Mouse (Mus musculus) limb, embryonic 11.5 days (tissue): ENCODE measurements around the gene Sema3f. TPM values are rescaled to one million over a fixed set of nuclear protein-coding genes. Genes with fewer than 3 reads are reported as not detected.

Source experiments
- ATAC-seq: fragments of 200-750 bp; cut with Nextera tagmentation; 2 replicates; pipeline ENCODE4 v1.8.0; 2017; ENCODE audit warnings: low read depth; ENCODE audit not compliant: insufficient number of reproducible peaks, low FRiP score, low TSS enrichment
- DNase-seq: peaks from one replicate; pipeline ENCODE4 v3.0.0-alpha.2; 2015; ENCODE audit warnings: low spot score
- H3K27ac ChIP-seq: fragments of 300-500 bp; sonication (generic); replicated peaks from 2 replicates; pipeline ENCODE4 v1.5.1; 2014; ENCODE audit warnings: low read depth, mild to moderate bottlenecking, low read length
- H3K27me3 ChIP-seq: fragments of 300-500 bp; sonication (generic); 2 replicates; pipeline ENCODE4 v1.6.1; 2014; ENCODE audit warnings: mild to moderate bottlenecking, low read length, mixed read lengths; ENCODE audit not compliant: control insufficient read depth, insufficient read depth
- H3K36me3 ChIP-seq: fragments of 300-500 bp; sonication (generic); 2 replicates; pipeline ENCODE4 v1.6.1; 2014; ENCODE audit warnings: mild to moderate bottlenecking, low read length, moderate library complexity, mixed read lengths; ENCODE audit not compliant: control insufficient read depth, insufficient read depth
- H3K4me1 ChIP-seq: fragments of 300-500 bp; sonication (generic); 2 replicates; pipeline ENCODE4 v1.6.1; 2014; ENCODE audit warnings: low read length, mixed read lengths; ENCODE audit not compliant: control insufficient read depth, insufficient read depth
- H3K4me2 ChIP-seq: fragments of 300-500 bp; sonication (generic); 2 replicates; pipeline ENCODE4 v1.6.1; 2014; ENCODE audit warnings: low read depth, mild to moderate bottlenecking, moderate library complexity; ENCODE audit not compliant: severe bottlenecking
- H3K4me3 ChIP-seq: fragments of 300-500 bp; sonication (generic); 2 replicates; pipeline ENCODE4 v1.5.1; 2014; ENCODE audit warnings: low read depth, low read length
- H3K9ac ChIP-seq: fragments of 300-500 bp; sonication (generic); 2 replicates; pipeline ENCODE4 v1.6.1; 2014; ENCODE audit warnings: mild to moderate bottlenecking, low read length
- H3K9me3 ChIP-seq: fragments of 300-500 bp; sonication (generic); 2 replicates; pipeline ENCODE4 v1.6.1; 2016; ENCODE audit warnings: low read length; ENCODE audit not compliant: control insufficient read depth
- WGBS: fragments of 180-500 bp; shearing (Covaris S2); extraction: QIAGEN DNeasy Blood & Tissue Kit; methylation state at CpG from one replicate; pipeline ENCODE4 v1.1.7; 2014; 5-methylcytosine and 5-hydroxymethylcytosine counted together
- polyA plus RNA-seq: library from polyadenylated mRNA; unstranded; fragments of >200 nt; fragmentation: Nextera tagmentation; extraction: Ambion mirVana; gene quantifications from 2 replicates; pipeline ENCODE4 v1.2.1, GENCODE M21; 2014

The Sema3f gene
- polyA plus RNA-seq, 1 experiment from 2014 or later = 27.4 TPM

DNA sequence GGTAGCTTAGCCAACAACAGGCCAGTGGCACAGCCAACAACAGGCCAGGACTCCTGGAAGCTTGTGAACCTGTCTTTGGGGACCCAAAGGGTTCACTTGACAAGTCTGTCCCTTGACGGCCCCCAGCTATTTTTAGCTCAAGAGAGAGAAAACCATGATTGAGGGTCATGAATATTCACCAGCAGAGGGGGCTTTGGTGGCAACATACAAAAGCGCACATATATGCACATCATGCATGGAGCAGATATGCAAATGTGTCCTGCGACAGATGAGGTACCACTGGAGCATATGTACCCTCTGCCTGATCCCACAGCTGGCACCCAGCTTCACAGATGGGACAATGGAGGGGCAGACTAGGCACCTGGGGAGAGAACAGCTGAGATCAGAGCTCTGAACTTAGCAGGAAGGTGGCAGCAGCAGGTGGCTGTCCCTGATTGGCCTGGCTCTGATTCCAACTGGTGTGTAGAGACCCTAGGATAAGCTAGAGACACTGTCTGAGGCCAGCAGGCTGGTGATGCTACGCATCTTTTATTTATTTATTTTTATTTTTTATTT lies 16.8 kb downstream of the Sema3f start:
- ATAC-seq = no peak
- no peak for DNase-seq
- H3K27ac ChIP-seq = no peak overlapping the region
- H3K9me3 ChIP-seq = no peaks in the 10 kb centered on the region
- no peak overlapping the region for H3K4me2 ChIP-seq
- H3K4me3 ChIP-seq = no peak overlapping the region
- peaks cover 18% of the 10 kb centered on the region for H3K4me1 ChIP-seq
- H3K27me3 ChIP-seq = no peaks in the 10 kb centered on the region
- 88% methylated on average over 4 of the region's 4 CpGs for WGBS
- peaks cover 25% of the 10 kb centered on the region for H3K36me3 ChIP-seq
- no peak overlapping the region for H3K9ac ChIP-seq

GRCm38 (mm10) chr9:107692785-107693184 lies 17.5 kb downstream of the Sema3f start:
- H3K36me3 ChIP-seq = peaks cover 26% of the 10 kb centered on the region
- ATAC-seq (no peak), DNase-seq (no peak)
- no peak overlapping the region for H3K4me3 ChIP-seq
- WGBS = 70% methylated on average over 5 of the region's 5 CpGs
- no peak overlapping the region for H3K9ac ChIP-seq
- peaks cover 11% of the 10 kb centered on the region for H3K4me1 ChIP-seq
- no peaks in the 10 kb centered on the region for H3K9me3 ChIP-seq
- H3K27me3 ChIP-seq = no peaks in the 10 kb centered on the region
- no peak overlapping the region for H3K27ac ChIP-seq
- no peak overlapping the region for H3K4me2 ChIP-seq

- H3K4me3 ChIP-seq = no peak overlapping the region
- peaks cover 31% of the 10 kb centered on the region for H3K36me3 ChIP-seq
- no peaks in the 10 kb centered on the region for H3K4me1 ChIP-seq
- DNase-seq = no peak
- no peaks in the 10 kb centered on the region for H3K9me3 ChIP-seq
- ATAC-seq = no peak
- H3K27me3 ChIP-seq = no peaks in the 10 kb centered on the region
- no peak overlapping the region for H3K9ac ChIP-seq
- WGBS = 86% methylated on average over 8 of the region's 8 CpGs
- H3K4me2 ChIP-seq = no peak overlapping the region
- no peak overlapping the region for H3K27ac ChIP-seq
Measured at GRCm38 (mm10) chr9:107690391-107690790, 19.9 kb downstream of the Sema3f start.

DNA sequence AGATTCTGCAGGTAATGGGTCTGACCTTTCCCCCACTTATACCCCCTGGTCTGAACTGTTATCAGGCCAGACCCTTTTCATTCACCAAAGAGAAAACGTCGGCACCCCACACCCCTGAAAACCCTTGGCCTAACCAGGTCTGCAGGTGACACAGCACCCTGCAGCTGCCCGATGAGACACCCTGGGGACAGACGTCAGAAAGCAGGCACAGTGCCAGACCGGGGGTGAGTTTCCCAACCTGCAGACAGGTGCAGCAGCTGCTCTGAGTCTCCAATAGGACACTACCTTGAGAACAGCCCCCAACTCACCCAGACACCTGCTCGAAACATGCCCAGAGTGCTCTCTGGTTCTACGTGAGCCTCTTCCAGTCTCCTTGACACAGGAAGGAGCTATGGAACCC lies 21.3 kb downstream of the Sema3f start:
- Histone ChIP-seq H3K9me3 (no peaks in the 10 kb centered on the region), H3K4me2 (no peak overlapping the region), H3K4me3 (no peak overlapping the region), H3K27me3 (no peaks in the 10 kb centered on the region), H3K27ac (no peak overlapping the region), H3K4me1 (no peaks in the 10 kb centered on the region), H3K36me3 (peaks cover 31% of the 10 kb centered on the region), H3K9ac (no peak overlapping the region)
- 77% methylated on average over 7 of the region's 7 CpGs for WGBS
- no peak for DNase-seq
- ATAC-seq = no peak

DNA sequence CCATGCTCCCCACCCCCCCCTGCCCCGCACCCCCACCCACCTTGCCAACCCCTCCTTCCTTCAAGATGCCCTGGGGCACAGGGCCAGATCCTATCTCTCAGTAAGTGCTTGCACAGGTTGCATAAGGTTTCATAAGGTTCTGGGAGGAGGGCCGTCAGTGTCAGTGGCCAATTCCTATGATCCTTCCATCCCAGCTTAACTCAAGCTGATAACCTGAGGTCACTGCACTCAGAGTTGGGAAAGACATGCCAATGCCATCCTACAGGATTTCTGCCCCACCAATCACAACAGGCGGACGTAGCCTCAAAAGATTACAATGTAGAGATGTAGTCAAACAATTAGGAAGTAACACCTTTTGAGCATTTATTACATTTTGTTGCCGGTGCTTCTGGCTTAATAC lies 21.9 kb downstream of the Sema3f start:
- Histone ChIP-seq H3K9ac (no peak overlapping the region), H3K9me3 (no peaks in the 10 kb centered on the region), H3K27me3 (no peaks in the 10 kb centered on the region), H3K4me2 (no peak overlapping the region), H3K4me1 (no peaks in the 10 kb centered on the region), H3K36me3 (peaks cover 33% of the 10 kb centered on the region), H3K4me3 (no peak overlapping the region), H3K27ac (no peak overlapping the region)
- WGBS = 90% methylated on average over 5 of the region's 5 CpGs
- DNase-seq = no peak
- ATAC-seq = no peak

GRCm38 (mm10) chr9:107685231-107685981 lies 24.9 kb downstream of the Sema3f start:
- H3K27ac ChIP-seq = no peak overlapping the region
- WGBS = 36% methylated on average over 17 of the region's 17 CpGs

GRCm38 (mm10) chr9:107682405-107682804 lies 27.9 kb downstream of the Sema3f start:
- Histone ChIP-seq H3K4me2 (no peak overlapping the region), H3K4me3 (no peak overlapping the region), H3K9me3 (no peaks in the 10 kb centered on the region), H3K4me1 (no peaks in the 10 kb centered on the region), H3K36me3 (peaks cover 20% of the 10 kb centered on the region), H3K27me3 (peaks cover 2% of the 10 kb centered on the region), H3K9ac (no peak overlapping the region), H3K27ac (no peak overlapping the region)
- ATAC-seq = no peak
- DNase-seq = no peak
- 86% methylated on average over 20 of the region's 20 CpGs for WGBS

More at GRCm38 (mm10) chr9:107685231-107685981, 24.9 kb downstream of the Sema3f start:
- Histone ChIP-seq H3K36me3 (peaks cover 28% of the 10 kb centered on the region), H3K27me3 (no peaks in the 10 kb centered on the region), H3K9ac (no peak overlapping the region), H3K4me2 (no peak overlapping the region), H3K4me3 (no peak overlapping the region), H3K4me1 (no peaks in the 10 kb centered on the region), H3K9me3 (no peaks in the 10 kb centered on the region)
- DNase-seq (peak; percentile 81), ATAC-seq (no peak)

GRCm38 (mm10) chr9:107679501-107679900 lies 30.8 kb downstream of the Sema3f start, which contains the start of gene Gnat1:
Gnat1 (minus strand) TSS chr9:107679712.
- Histone ChIP-seq H3K4me3 (no peak within 1 kb of the TSS), H3K27me3 (peaks cover 17% of the 10 kb centered on the region), H3K9ac (no peak within 1 kb of the TSS; the same call in 1 of the 2 replicates), H3K36me3 (peaks cover 12% of the 10 kb centered on the region), H3K27ac (no peak within 1 kb of the TSS), H3K4me2 (no peak within 1 kb of the TSS), H3K4me1 (0 out of 2 replicates have a peak, but pooled peaks cover 3% of the 10 kb centered on the region), H3K9me3 (no peaks in the 10 kb centered on the region)
- DNase-seq = no peak
- WGBS = 43% methylated on average over 5 of the region's 5 CpGs
- ATAC-seq = no peak
